Mouse (Mus musculus) midbrain, embryonic 12.5 days (tissue): ENCODE results near the gene Pcgf2. TPM values are rescaled to one million over a fixed set of nuclear protein-coding genes. Genes with fewer than 3 reads are reported as not detected.
A peak's percentile ranks its signal among the peaks of the same experiment; 100 is the strongest.

Experiments
- ATAC-seq: fragments of 200-750 bp; cut with Nextera tagmentation; 2 replicates; pipeline ENCODE4 v1.8.0; 2017; ENCODE audit warnings: low read depth, moderate TSS enrichment, moderate library complexity; ENCODE audit not compliant: low FRiP score
- H3K27ac ChIP-seq: fragments of 300-500 bp; sonication (generic); replicated peaks from 2 replicates; pipeline ENCODE4 v1.5.1; 2016; ENCODE audit warnings: mild to moderate bottlenecking
- H3K27me3 ChIP-seq: fragments of 300-500 bp; sonication (generic); 2 replicates; pipeline ENCODE4 v1.6.1; 2016; ENCODE audit warnings: mild to moderate bottlenecking
- H3K36me3 ChIP-seq: fragments of 300-500 bp; sonication (generic); 2 replicates; pipeline ENCODE4 v1.6.1; 2016
- H3K4me1 ChIP-seq: fragments of 300-500 bp; sonication (generic); 2 replicates; pipeline ENCODE4 v1.6.1; 2016
- H3K4me2 ChIP-seq: fragments of 300-500 bp; sonication (generic); replicated peaks from 2 replicates; pipeline ENCODE4 v1.6.1; 2016; ENCODE audit warnings: mild to moderate bottlenecking, moderate library complexity
- H3K4me3 ChIP-seq: fragments of 300-500 bp; sonication (generic); 2 replicates; pipeline ENCODE4 v1.5.1; 2016; ENCODE audit warnings: mild to moderate bottlenecking
- H3K9ac ChIP-seq: fragments of 300-500 bp; sonication (generic); replicated peaks from 2 replicates; pipeline ENCODE4 v1.6.1; 2016; ENCODE audit warnings: mild to moderate bottlenecking, moderate library complexity
- H3K9me3 ChIP-seq: fragments of 300-500 bp; sonication (generic); 2 replicates; pipeline ENCODE4 v1.6.1; 2016; ENCODE audit warnings: mild to moderate bottlenecking
- WGBS: fragments of 180-500 bp; shearing (Covaris S2); methylation state at CpG from one replicate; pipeline ENCODE4 v1.1.7; 2016; 5-methylcytosine and 5-hydroxymethylcytosine counted together
- polyA plus RNA-seq: library from polyadenylated mRNA; unstranded; fragments of >200 nt; fragmentation: Nextera tagmentation; extraction: Ambion mirVana; gene quantifications from 2 replicates; pipeline ENCODE4 v1.2.1, GENCODE M21; 2016

The Pcgf2 gene
- polyA plus RNA-seq, 1 experiment from 2014 or later: 16.5 TPM

DNA sequence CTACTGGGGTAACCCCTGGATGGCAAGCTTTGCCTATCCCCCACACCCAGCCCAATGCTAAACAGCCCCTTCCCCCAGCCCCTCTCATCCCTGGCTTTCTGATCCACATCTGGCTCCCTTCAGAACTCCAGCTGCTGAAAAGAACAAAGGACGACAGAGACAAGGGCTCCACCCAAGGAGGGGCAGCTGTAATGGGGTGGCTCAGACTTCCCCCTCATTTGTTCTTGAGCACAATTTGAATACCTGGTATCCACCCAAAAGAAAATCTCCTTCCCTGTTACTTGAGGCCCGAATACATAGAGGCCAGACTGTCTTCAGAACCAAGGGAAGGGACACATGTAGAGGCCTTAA is 29.1 kb downstream of the Pcgf2 start:
- WGBS: 34% methylated on average over 2 of the region's 2 CpGs
- Histone ChIP-seq H3K27me3 (no peaks in the 10 kb centered on the region), H3K4me3 (no peak overlapping the region), H3K9me3 (no peaks in the 10 kb centered on the region), H3K4me1 (peaks cover 28% of the 10 kb centered on the region), H3K36me3 (peaks cover 95% of the 10 kb centered on the region), H3K9ac (no peak overlapping the region), H3K27ac (no peak overlapping the region), H3K4me2 (no peak overlapping the region)
- ATAC-seq: no peak

DNA sequence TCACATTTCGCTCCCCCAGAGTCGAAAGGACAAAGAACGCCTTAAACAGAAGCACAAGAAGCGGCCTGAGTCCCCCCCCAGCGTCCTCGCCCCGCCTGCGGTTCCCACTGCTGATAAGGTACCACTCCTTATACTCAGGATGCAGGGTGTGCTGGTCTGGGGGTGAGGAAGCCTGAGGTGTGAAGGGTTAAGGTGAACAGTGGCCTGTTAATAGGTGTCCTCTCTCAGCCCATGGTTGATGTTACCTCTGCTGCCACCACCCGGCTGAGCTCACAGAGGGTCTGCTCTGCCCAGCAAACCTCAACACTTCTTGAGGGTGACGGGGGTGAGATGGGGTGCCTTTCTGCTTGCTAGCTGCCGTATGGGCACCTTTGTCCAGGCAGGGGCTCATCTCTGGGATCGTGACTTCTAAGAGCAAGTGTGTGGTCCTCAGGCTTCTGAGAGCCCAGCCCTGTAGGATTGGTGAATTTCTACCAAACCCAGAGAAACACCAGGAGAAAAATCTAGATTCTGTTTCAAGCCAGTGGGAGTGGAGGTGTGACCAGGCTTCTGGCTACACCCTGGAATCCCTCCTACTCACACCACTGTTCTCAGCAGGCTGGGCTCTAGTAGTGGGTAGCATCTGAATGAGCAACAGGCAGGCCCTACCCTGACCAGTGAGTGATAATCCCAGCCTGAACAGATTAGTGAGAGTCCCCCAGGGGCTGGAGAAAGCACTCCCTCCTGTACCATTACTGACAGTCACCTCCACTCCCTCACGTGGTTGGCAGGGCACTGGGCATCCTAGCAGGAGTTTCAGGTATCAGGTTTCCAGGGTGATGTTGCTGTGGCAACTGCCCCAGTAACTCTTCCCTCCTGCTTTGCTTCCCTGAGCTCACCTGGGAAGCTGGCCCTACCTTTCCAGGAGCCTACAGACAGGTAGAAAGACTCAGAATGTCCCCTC is 29.8 kb downstream of the Pcgf2 start:
- Histone ChIP-seq H3K4me2 (no peak overlapping the region), H3K27me3 (no peaks in the 10 kb centered on the region), H3K4me3 (no peak overlapping the region), H3K4me1 (peaks cover 23% of the 10 kb centered on the region), H3K27ac (no peak overlapping the region), H3K9ac (no peak overlapping the region), H3K9me3 (peaks cover 5% of the 10 kb centered on the region; the same call in 1 of the 2 replicates), H3K36me3 (peaks cover 95% of the 10 kb centered on the region)
- WGBS: 64% methylated on average over 13 of the region's 13 CpGs
- no peak for ATAC-seq

DNA sequence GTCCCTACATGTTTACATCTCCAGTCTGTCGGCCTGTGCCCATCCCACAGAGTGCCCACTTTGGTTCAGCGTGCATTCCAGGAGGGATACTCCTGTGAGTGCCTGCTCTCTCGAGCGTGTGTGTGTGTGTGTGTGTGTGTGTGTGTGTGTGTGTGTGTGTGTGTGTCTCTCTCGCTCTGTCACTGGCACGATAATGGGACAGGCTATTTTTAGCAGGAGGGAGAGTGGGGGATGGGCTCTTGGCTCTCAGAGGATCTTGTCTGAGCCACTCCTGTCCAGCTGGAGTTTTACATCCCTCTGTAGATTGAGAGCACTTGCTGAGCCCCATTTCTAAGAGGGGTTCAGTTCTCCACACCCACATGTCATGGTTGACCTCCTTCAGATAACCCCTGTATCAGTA is 30.5 kb downstream of the Pcgf2 start:
- peaks cover 5% of the 10 kb centered on the region; the same call in 1 of the 2 replicates for H3K9me3 ChIP-seq
- no peak overlapping the region for H3K27ac ChIP-seq
- H3K36me3 ChIP-seq: peaks cover 91% of the 10 kb centered on the region
- H3K9ac ChIP-seq: no peak overlapping the region
- no peaks in the 10 kb centered on the region for H3K27me3 ChIP-seq
- whole genome bisulfite sequencing: 30% methylated on average over 6 of the region's 6 CpGs
- peaks cover 29% of the 10 kb centered on the region for H3K4me1 ChIP-seq
- ATAC-seq: no peak
- H3K4me3 ChIP-seq: no peak overlapping the region
- no peak overlapping the region for H3K4me2 ChIP-seq

DNA sequence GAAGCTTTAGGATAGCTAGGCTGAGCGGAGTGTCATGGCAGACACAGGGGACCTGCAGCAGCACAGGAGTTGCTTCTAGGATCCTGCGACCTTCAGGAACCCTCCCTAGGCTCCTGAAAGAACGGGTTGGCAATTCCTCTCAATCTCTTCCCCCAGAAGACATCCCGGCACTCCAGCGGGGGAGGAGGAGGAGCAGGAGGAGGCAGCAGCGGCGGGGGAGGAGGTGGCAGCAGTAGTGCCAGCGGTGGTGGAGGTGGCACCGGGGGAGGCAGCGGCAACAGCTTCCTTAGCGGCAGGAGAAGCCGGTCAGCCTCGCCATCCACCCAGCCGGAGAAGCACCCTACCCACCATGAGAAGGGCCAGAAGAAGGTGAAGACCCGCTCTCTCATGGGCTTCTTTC is 31.0 kb downstream of the Pcgf2 start:
- peaks cover 35% of the 10 kb centered on the region for H3K4me1 ChIP-seq
- H3K27me3 ChIP-seq: no peaks in the 10 kb centered on the region
- no peak for ATAC-seq
- no peak overlapping the region for H3K4me2 ChIP-seq
- H3K4me3 ChIP-seq: no peak overlapping the region
- peak overlapping the region; percentile 21; the same call in 1 of the 2 replicates for H3K27ac ChIP-seq
- H3K9me3 ChIP-seq: peaks cover 5% of the 10 kb centered on the region; the same call in 1 of the 2 replicates
- peaks cover 85% of the 10 kb centered on the region for H3K36me3 ChIP-seq
- 59% methylated on average over 15 of the region's 15 CpGs for WGBS
- no peak overlapping the region for H3K9ac ChIP-seq

DNA sequence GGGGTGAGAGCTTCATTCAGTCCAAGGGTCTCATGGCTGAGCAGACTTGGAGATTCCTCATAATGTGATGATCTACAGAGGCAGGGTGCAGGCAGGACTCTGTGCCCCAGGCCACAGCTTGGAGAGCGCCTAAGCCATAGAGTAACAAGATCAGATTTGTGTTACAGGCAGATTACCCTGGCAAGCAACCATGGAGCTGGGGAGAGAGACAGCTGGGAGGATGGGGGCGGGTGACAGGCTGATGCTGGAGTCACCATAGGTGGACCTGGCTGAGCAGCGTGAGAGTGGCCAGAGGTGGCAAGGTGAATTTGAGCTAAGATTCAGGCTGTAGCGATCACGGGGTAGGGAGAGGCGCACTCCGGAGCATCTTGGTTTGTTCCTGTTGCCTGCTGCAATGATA is 32.1 kb downstream of the Pcgf2 start:
- no peaks in the 10 kb centered on the region for H3K27me3 ChIP-seq
- peaks cover 74% of the 10 kb centered on the region for H3K36me3 ChIP-seq
- 91% methylated on average over 7 of the region's 7 CpGs for WGBS
- H3K9me3 ChIP-seq: peaks cover 5% of the 10 kb centered on the region; the same call in 1 of the 2 replicates
- H3K4me2 ChIP-seq: no peak overlapping the region
- peaks cover 40% of the 10 kb centered on the region for H3K4me1 ChIP-seq
- ATAC-seq: no peak
- H3K27ac ChIP-seq: no peak overlapping the region
- no peak overlapping the region for H3K4me3 ChIP-seq
- H3K9ac ChIP-seq: no peak overlapping the region

DNA sequence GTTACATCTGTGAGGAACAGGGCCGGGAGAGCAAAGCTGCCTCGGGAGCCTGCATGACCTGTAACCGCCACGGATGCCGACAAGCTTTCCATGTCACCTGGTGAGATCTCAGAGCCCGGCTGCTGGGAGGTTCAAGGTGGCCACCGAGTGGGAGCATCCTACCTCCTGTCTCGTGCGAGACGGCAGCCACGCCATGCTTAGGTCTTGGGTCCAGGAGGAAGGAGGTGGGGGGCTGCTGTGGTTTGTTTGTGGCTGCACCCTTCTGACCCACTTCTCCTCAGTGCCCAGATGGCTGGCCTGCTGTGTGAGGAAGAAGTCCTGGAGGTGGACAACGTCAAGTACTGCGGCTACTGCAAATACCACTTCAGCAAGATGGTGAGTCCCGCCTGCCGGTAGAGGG is 33.5 kb downstream of the Pcgf2 start:
- H3K27ac ChIP-seq: no peak overlapping the region
- H3K4me3 ChIP-seq: no peak overlapping the region
- no peak overlapping the region for H3K4me2 ChIP-seq
- H3K9me3 ChIP-seq: peaks cover 5% of the 10 kb centered on the region; the same call in 1 of the 2 replicates
- no peak for ATAC-seq
- peaks cover 50% of the 10 kb centered on the region for H3K4me1 ChIP-seq
- peaks cover 60% of the 10 kb centered on the region for H3K36me3 ChIP-seq
- H3K9ac ChIP-seq: no peak overlapping the region
- H3K27me3 ChIP-seq: peaks cover 9% of the 10 kb centered on the region
- 92% methylated on average over 15 of the region's 15 CpGs for WGBS

DNA sequence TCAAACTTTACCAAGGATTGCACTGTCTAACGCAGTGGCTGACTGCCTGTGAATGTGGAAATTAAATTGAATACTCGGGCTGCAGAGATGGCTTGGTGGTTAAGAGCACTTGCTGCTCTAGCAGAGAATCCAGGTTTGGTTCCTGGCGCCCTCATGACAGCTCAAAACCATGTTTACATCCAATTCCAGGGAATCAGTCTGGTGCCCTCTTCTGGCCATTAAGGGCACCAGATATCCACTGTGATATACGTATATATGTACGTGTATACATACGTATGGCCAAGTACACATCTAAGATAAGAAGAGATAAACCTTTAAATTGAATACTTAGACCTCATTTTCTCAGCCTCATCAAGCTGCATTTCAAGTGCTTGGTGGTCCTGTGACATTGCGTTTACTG is 34.1 kb downstream of the Pcgf2 start:
- 91% methylated on average over 7 of the region's 7 CpGs for WGBS
- Histone ChIP-seq H3K4me3 (no peak overlapping the region), H3K27ac (no peak overlapping the region), H3K36me3 (peaks cover 55% of the 10 kb centered on the region), H3K9me3 (peaks cover 5% of the 10 kb centered on the region; the same call in 1 of the 2 replicates), H3K4me1 (peaks cover 56% of the 10 kb centered on the region), H3K27me3 (peaks cover 14% of the 10 kb centered on the region), H3K9ac (no peak overlapping the region), H3K4me2 (no peak overlapping the region)
- no peak for ATAC-seq

DNA sequence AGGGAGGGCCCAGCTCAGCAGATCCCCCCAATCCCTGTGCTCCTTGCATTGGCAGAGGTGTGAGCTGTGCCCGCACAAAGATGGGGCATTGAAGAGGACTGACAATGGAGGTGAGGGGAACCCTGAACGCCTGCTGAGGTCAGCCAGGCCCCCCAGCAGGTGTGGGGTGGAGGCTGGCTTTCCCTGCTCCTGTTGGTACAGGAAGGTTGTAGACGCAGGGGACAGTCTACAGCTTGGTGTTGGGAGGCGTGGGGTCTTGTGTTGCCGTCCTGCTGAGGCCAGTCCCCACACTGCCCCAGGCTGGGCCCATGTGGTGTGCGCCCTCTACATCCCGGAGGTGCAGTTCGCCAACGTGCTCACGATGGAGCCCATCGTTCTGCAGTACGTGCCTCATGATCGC is 34.9 kb downstream of the Pcgf2 start:
- peak overlapping the region; percentile 83; the same call in 1 of the 2 replicates for H3K4me2 ChIP-seq

DNA sequence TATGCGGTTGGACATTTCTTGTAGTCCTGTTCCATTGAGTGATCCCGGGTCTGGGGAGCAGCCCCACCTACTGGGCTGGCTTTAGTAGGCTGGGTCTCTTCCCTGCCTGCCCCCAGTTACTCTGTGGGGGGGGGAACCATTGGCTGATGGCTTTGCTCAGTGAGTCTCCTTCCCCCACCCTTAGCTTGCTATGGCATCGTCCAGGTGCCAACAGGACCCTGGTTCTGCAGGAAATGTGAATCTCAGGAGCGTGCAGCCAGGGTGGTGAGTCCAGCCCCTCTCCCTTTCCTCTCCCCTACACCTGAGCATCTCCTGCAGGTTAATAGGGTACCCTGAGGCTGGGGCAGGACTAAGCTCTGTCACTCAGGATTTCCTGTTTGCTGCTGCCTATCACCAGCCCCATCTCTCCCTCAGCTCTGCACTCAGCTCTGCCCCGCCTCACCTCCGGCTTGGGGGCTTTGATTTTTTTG is 35.5 kb downstream of the Pcgf2 start:
- peaks cover 57% of the 10 kb centered on the region for H3K4me1 ChIP-seq
- H3K4me3 ChIP-seq: peak overlapping the region; percentile 97
- H3K9me3 ChIP-seq: peaks cover 5% of the 10 kb centered on the region; the same call in 1 of the 2 replicates
- WGBS: 23% methylated on average over 6 of the region's 6 CpGs
- peak overlapping the region; percentile 20; the same call in 1 of the 2 replicates for H3K27ac ChIP-seq
- H3K36me3 ChIP-seq: peaks cover 41% of the 10 kb centered on the region
- peaks cover 24% of the 10 kb centered on the region for H3K27me3 ChIP-seq
- H3K4me2 ChIP-seq: peak overlapping the region; percentile 83
- peak overlapping the region; percentile 95 for H3K9ac ChIP-seq
- no peak for ATAC-seq

More for the DNA sequence above, 34.9 kb downstream of the Pcgf2 start:
- Histone ChIP-seq H3K4me3 (peak overlapping the region; percentile 97), H3K27ac (0 out of 2 replicates have a peak overlapping the region, but pooled peaks have one; percentile 39), H3K27me3 (peaks cover 22% of the 10 kb centered on the region), H3K4me1 (peaks cover 61% of the 10 kb centered on the region), H3K9me3 (peaks cover 5% of the 10 kb centered on the region; the same call in 1 of the 2 replicates), H3K9ac (no peak overlapping the region), H3K36me3 (peaks cover 47% of the 10 kb centered on the region)
- ATAC-seq: no peak
- 90% methylated on average over 13 of the region's 13 CpGs for WGBS

DNA sequence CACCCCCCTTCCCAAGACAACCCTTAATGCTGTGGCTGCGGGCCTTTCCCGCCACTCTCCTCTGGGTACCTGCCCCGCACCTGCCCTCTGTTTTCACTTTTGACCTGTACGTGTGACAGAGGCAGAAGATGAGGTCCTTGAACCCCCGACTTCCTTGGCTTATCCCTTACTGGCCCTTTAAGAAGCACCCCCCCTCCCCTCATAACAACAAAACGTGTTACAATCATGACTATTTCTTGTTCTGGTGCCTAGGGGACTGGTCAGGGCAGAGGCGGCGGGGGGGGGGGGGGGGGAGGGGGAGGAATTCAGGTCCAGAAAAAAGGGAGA is 36.0 kb downstream of the Pcgf2 start:
- peaks cover 57% of the 10 kb centered on the region for H3K4me1 ChIP-seq
- no peak for ATAC-seq

DNA sequence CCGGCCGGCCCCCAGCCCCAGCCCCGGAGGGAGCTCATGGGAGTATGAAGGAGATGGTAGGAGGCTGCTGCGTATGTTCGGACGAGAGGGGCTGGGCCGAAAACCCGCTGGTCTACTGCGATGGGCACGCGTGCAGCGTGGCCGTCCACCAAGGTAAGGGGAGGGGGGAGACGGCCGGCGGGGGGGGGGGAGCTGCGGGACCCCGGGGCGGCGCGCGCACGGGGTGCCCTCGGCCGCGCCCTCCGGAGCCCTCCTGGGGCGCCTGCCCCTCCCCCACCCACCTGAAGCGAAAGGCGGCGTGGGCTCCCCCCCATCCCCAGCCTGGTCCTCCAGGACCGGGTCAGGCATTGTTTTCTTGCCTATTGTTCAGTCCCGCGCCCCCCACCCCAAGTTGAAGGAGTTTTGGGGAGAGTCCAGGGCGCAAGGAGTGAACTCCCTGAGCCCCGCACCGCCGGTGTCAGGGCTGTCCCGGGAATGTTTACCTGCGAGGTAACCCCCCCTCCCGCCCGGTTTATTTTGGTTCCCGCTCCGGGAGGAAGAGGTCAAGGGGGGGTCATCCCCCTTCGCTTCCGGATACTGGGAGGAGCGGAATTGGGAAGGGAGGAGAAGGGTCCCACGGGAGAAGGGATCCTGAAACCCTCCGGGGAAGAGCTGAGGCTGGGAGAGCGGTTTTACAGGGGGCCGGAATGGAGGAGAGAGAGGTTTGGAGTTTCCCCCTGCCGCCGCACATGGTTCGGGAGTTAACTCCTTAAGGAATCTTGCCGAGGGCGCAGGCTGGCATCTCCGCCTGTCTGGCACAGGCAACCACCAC is 36.6 kb downstream of the Pcgf2 start:
- H3K36me3 ChIP-seq: peaks cover 30% of the 10 kb centered on the region
- peaks cover 57% of the 10 kb centered on the region for H3K4me1 ChIP-seq
- ATAC-seq: no peak
- peak overlapping the region; percentile 95 for H3K9ac ChIP-seq
- H3K27me3 ChIP-seq: peaks cover 30% of the 10 kb centered on the region
- 0% methylated on average over 34 of the region's 57 CpGs for WGBS
- peak overlapping the region; percentile 92 for H3K27ac ChIP-seq
- H3K9me3 ChIP-seq: peaks cover 5% of the 10 kb centered on the region; the same call in 1 of the 2 replicates
- H3K4me2 ChIP-seq: peak overlapping the region; percentile 83
- H3K4me3 ChIP-seq: peak overlapping the region; percentile 97

More for the DNA sequence above, 36.0 kb downstream of the Pcgf2 start:
- Histone ChIP-seq H3K9me3 (peaks cover 5% of the 10 kb centered on the region; the same call in 1 of the 2 replicates), H3K36me3 (peaks cover 36% of the 10 kb centered on the region), H3K27ac (peak overlapping the region; percentile 92; the same call in 1 of the 2 replicates), H3K4me2 (peak overlapping the region; percentile 83), H3K27me3 (peaks cover 25% of the 10 kb centered on the region), H3K4me3 (peak overlapping the region; percentile 97), H3K9ac (peak overlapping the region; percentile 95)
- WGBS: 1% methylated on average over 6 of the region's 8 CpGs
